Comparison of ENCODE assay signal across 8 mouse cellular contexts in genomic region chr14:11683386-11684081, GRCm38 (mm10).
DNase-seq lines count a peak whose midpoint lies in the region; ATAC-seq lines count a peak whose summit lies in the region.

No protein-coding gene starts in this region.

- DNase-seq in layer of hippocampus, adult 9-11 months, result peak; percentile 21
- DNase-seq in layer of hippocampus, postnatal 10 days (ENCODE audit: low spot score in 2 of 2), result no peak
- DNase-seq in cerebellum, adult 9-10 months, result peak; percentile 58
- DNase-seq in neural tube, embryonic 10.5 days (ENCODE audit: extremely low spot score, low spot score), result peak; percentile 31
- no peak for DNase-seq in adrenal gland, postnatal 25 days
- no peak for DNase-seq in ovary, postnatal 14 days (ENCODE audit: low spot score)
- DNase-seq in left cerebral cortex, postnatal 36 days (ENCODE audit: low spot score in 2 of 2), result no peak

- WGBS in forebrain, embryonic 12.5 days, result 24% methylated on average over 10 of the region's 10 CpGs

- H3K4me2 ChIP-seq in forebrain, embryonic 12.5 days, result peak overlapping the region; percentile 22; the same call in 1 of the 2 replicates

- H3K36me3 ChIP-seq in forebrain, embryonic 12.5 days (replicated peaks), result no peaks in the 10 kb centered on the region

- H3K9ac ChIP-seq in forebrain, embryonic 12.5 days, result no peak overlapping the region; the same call in 1 of the 2 replicates

- no peaks in the 10 kb centered on the region; the same call in 1 of the 2 replicates for H3K27me3 ChIP-seq in forebrain, embryonic 12.5 days

- H3K27ac ChIP-seq in forebrain, embryonic 12.5 days, result peak overlapping the region; percentile 56

- no peaks in the 10 kb centered on the region for H3K9me3 ChIP-seq in forebrain, embryonic 12.5 days

- ATAC-seq in forebrain, embryonic 12.5 days (ENCODE audit: low FRiP score), result peak; percentile 75

- no peak overlapping the region for H3K4me3 ChIP-seq in forebrain, embryonic 12.5 days (replicated peaks)

- peaks cover 34% of the 10 kb centered on the region for H3K4me1 ChIP-seq in forebrain, embryonic 12.5 days

- intact Hi-C loops in left cerebral cortex, postnatal 36 days (cut with DNase I), result no loop called here

Comparison
In these comparisons a context has a peak if more than half of its experiments do, and no peak if none do; other contexts are left out.
1. DNase-seq: peak in layer of hippocampus, adult 9-11 months (single experiment), cerebellum, adult 9-10 months (single experiment) and neural tube, embryonic 10.5 days (single experiment); none in layer of hippocampus, postnatal 10 days (0 of 2), adrenal gland, postnatal 25 days (single experiment), ovary, postnatal 14 days (single experiment) and left cerebral cortex, postnatal 36 days (0 of 2).